Mouse (Mus musculus): ENCODE results near the gene Gm5724.

Gm5724 gene

DNA sequence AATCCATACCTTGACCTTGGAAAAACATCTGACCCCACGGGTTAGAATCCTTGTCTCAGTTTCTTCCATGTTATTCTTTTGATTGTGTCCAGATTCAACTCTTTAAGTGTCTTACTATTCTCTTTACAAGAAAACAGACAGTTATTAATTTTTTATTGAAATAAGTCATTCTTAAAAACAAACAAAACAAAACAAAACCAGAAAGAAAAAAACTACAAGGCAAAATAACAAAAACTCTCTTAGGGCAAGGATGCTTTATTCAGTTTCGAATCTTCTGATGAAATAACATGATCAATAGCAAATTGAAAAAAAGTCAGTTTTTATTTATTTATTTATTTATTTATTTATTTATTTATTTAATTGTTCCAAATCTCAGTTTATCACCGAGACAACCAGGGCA, at the start of gene Gm5724:
Gm5724 (minus strand) TSS at position 101 of the 400 bp plus-strand sequence.
- no peak for DNase-seq

DNA sequence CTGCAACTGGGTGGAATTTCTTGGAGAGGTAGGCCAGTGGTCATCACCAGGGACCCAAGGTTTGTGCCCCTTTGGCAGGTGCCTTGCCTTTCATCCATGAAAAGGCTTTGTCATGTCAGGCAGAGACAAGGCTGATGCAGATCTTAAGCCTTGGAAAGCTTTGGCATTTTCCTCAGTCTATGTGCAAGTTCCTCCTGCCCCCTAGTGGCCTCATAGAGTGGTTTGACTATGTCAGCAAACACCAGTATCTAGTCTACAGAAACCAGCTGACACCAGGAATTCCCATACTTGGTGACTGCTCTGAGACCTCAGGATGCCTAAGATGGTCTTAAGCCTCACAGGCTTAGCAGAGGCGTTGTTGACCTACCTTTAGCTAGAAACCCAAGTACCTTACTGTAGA, 24.2 kb upstream of the Gm5724 start:
- DNase-seq, result peak; percentile 40 to 48

DNA sequence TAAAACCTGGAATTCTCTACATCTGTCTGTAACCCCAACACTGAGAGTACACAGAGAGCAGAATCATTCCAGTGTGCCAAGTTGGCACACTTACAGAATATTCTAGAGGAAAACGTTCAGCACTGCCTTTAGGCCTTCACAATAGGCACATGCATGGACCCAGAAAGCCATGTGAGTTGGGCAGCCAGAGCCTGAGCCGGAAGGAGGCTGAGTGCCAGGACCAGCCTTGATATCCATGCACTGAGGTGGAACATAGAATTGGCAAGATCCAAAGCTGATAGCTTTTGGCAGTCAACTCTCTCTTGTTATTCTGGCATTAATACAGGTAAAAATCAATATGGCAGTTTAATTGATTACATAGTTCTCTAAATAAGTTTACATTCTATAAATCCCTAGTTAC, 866 bp upstream of the Gm5724 start:
- DNase-seq, result no peak

DNA sequence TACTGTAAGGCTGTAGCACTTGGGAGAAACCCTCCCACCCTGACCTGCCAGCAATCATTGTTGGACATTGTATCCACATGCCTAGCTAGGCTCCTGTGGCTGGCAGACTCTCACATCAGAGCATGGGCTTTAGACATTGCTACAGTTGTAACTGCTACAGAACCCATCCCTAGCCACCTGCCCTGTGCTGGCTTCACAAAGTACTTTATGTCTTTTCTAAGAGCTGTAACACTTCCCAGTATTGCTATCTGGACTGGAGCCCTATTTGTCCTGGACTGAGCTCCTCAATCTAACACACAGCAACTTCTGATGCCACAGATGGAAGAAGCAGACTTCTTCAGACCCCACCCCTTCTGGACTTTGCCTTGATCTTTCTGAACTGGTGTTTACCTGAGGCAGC, 82.4 kb downstream of the Gm5724 start:
- no peak for DNase-seq

DNA sequence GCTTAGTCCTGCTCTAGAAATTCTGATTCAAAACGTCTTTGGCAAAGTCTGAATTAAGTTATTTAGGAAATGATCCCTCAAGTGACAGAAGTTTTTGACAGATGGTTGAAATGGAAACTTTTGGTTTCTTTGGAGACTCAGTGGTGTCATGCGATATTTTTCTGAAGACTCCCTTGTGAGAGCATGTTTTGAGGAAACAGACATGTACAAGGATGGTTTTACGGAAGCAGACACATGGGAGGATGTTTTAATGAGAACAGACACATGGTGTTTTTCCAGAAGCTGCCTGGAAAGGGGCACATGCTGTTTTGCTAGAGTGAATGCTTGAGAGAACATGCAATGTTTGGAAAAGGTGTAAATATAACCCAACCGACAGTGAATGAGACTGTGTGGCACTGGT, 86.6 kb downstream of the Gm5724 start:
- DNase-seq, result no peak
